Mouse (Mus musculus) right cerebral cortex, postnatal 25 days (tissue): ENCODE results near the gene Rd3l.
A peak's percentile ranks its signal among the peaks of the same experiment; 100 is the strongest.
"Not testable (repeated sequence)": the region's sequence is repeated elsewhere in the genome, so short reads cannot be mapped to it uniquely, and the experiment has no call there.

Experiments used
- DNase-seq: peaks from one replicate; pipeline ENCODE4 v3.0.0; 2022

The Rd3l gene

GRCm38 (mm10) chr12:111963339-111963738 lies 17.8 kb downstream of the Rd3l start:
- DNase-seq, result no peak

- DNase-seq, result peak; percentile 58
Measured at GRCm38 (mm10) chr12:111958101-111958865, 22.8 kb downstream of the Rd3l start.

- no peak for DNase-seq
Measured at GRCm38 (mm10) chr12:111956173-111956572, 24.9 kb downstream of the Rd3l start.

- no peak for DNase-seq
Measured at GRCm38 (mm10) chr12:111951701-111952100, 29.4 kb downstream of the Rd3l start.

- DNase-seq, result no peak
Measured at GRCm38 (mm10) chr12:111950486-111950885, 30.6 kb downstream of the Rd3l start.

- no peak for DNase-seq
Measured at GRCm38 (mm10) chr12:111946716-111947115, 34.4 kb downstream of the Rd3l start.

- not testable (repeated sequence) for DNase-seq
Measured at GRCm38 (mm10) chr12:111945765-111946655, 35.1 kb downstream of the Rd3l start.

- DNase-seq, result no peak
Measured at GRCm38 (mm10) chr12:111945115-111945514, 36.0 kb downstream of the Rd3l start.

- not testable (repeated sequence) for DNase-seq
Measured at GRCm38 (mm10) chr12:111944065-111944987, 36.8 kb downstream of the Rd3l start.

GRCm38 (mm10) chr12:111943421-111944064 lies 37.6 kb downstream of the Rd3l start:
- DNase-seq, result no peak

GRCm38 (mm10) chr12:111938623-111939177 lies 42.4 kb downstream of the Rd3l start:
- no peak for DNase-seq

GRCm38 (mm10) chr12:111936706-111937550 lies 44.2 kb downstream of the Rd3l start:
- no peak for DNase-seq

GRCm38 (mm10) chr12:111933971-111934370 lies 47.1 kb downstream of the Rd3l start:
- no peak for DNase-seq

GRCm38 (mm10) chr12:111933032-111933704 lies 47.9 kb downstream of the Rd3l start:
- DNase-seq, result no peak

GRCm38 (mm10) chr12:111932513-111932912 lies 48.6 kb downstream of the Rd3l start:
- no peak for DNase-seq

GRCm38 (mm10) chr12:111931411-111932025 lies 49.6 kb downstream of the Rd3l start:
- DNase-seq, result no peak
